Mouse (Mus musculus): ENCODE results near the gene Zfp948.

The Zfp948 gene
- long read RNA-seq, experiment 1, partial matches to known transcripts, result 5 of 6 reads
- long read RNA-seq, experiment 1, other reads (novel, unspliced or antisense), result 0 of 6 reads
- long read RNA-seq, experiment 2, partial matches to known transcripts, result 13 of 15 reads
- long read RNA-seq, experiment 2, other reads (novel, unspliced or antisense), result 2 of 15 reads

GRCm38 (mm10) chr17:21566728-21567349 is at the start of gene Zfp948:
Zfp948 (plus strand) TSS chr17:21567008.
- intact Hi-C loops (cut with DNase I), result no loop called here

- intact Hi-C loops (cut with DNase I), result loop anchor here (5.0 kb wide), 2 partner anchors 95 to 245 kb away; partner anchors contain the start of gene Zfp54
Measured at GRCm38 (mm10) chr17:21517130-21517671, 49.6 kb upstream of the Zfp948 start.

GRCm38 (mm10) chr17:21526270-21526669 is 40.5 kb upstream of the Zfp948 start:
- intact Hi-C loops (cut with DNase I), result no loop called here

GRCm38 (mm10) chr17:21530645-21531330 is 36.0 kb upstream of the Zfp948 start:
- intact Hi-C loops (cut with DNase I), result no loop called here

GRCm38 (mm10) chr17:21531621-21532020 is 35.2 kb upstream of the Zfp948 start:
- intact Hi-C loops (cut with DNase I), result no loop called here

GRCm38 (mm10) chr17:21532101-21532951 is 34.5 kb upstream of the Zfp948 start:
- intact Hi-C loops (cut with DNase I), result no loop called here

- intact Hi-C loops (cut with DNase I), result no loop called here
Measured at GRCm38 (mm10) chr17:21533961-21534360, 32.8 kb upstream of the Zfp948 start.

GRCm38 (mm10) chr17:21534460-21535095 is 32.2 kb upstream of the Zfp948 start:
- intact Hi-C loops (cut with DNase I), result no loop called here

GRCm38 (mm10) chr17:21535096-21536001 is 31.5 kb upstream of the Zfp948 start, which contains the start of gene Zfp52:
Zfp52 (plus strand) TSS chr17:21535539.
- intact Hi-C loops (cut with DNase I), result no loop called here

GRCm38 (mm10) chr17:21536096-21536495 is 30.7 kb upstream of the Zfp948 start:
- intact Hi-C loops (cut with DNase I), result no loop called here

GRCm38 (mm10) chr17:21536676-21537075 is 30.1 kb upstream of the Zfp948 start:
- intact Hi-C loops (cut with DNase I), result no loop called here

GRCm38 (mm10) chr17:21557831-21558230 is 9.0 kb upstream of the Zfp948 start:
- intact Hi-C loops (cut with DNase I), result no loop called here

- intact Hi-C loops (cut with DNase I), result no loop called here
Measured at GRCm38 (mm10) chr17:21566220-21566619, 588 bp upstream of the Zfp948 start.

- intact Hi-C loops (cut with DNase I), result no loop called here
Measured at GRCm38 (mm10) chr17:21567696-21568095, 888 bp downstream of the Zfp948 start.

- intact Hi-C loops (cut with DNase I), result no loop called here
Measured at GRCm38 (mm10) chr17:21579080-21579479, 12.3 kb downstream of the Zfp948 start.

GRCm38 (mm10) chr17:21579493-21580175 is 12.8 kb downstream of the Zfp948 start:
- intact Hi-C loops (cut with DNase I), result no loop called here

- intact Hi-C loops (cut with DNase I), result no loop called here
Measured at GRCm38 (mm10) chr17:21585521-21585920, 18.7 kb downstream of the Zfp948 start.

GRCm38 (mm10) chr17:21616356-21616755 is 49.5 kb downstream of the Zfp948 start:
- intact Hi-C loops (cut with DNase I), result no loop called here

- intact Hi-C loops (cut with DNase I), result no loop called here
Measured at GRCm38 (mm10) chr17:21617352-21617751, 50.5 kb downstream of the Zfp948 start.
